Mouse (Mus musculus): ENCODE measurements at regions not wholly inside any gene's neighbourhood (a gene's known extent, or its start where the extent isn't known, plus 50 kb on each side); places are given as distances from the start of the nearest gene placed in this dataset.

GRCm38 (mm10) chr9:94101958-94102357 lies 435.9 kb downstream of the 1190002N15Rik start:
- no peak for TF ChIP-seq POLR2A (IDR thresholded peaks at IDR 0.05; ENCODE audit: borderline replicate concordance, insufficient read depth, low read length)
- no peak for TF ChIP-seq CTCF (IDR thresholded peaks at IDR 0.05; ENCODE audit: borderline replicate concordance, insufficient read depth, low read depth, low read length)

Measured in cerebellum, adult 2 months (tissue).